Mouse (Mus musculus) kidney, adult 2 months (tissue): ENCODE measurements at regions not wholly inside any gene's neighbourhood (a gene's known extent, or its start where the extent isn't known, plus 50 kb on each side); places are given as distances from the start of the nearest gene placed in this dataset.

Experiments used
- DNase-seq: peaks from one replicate; pipeline ENCODE4 v3.0.0; 2021
- H3K27ac ChIP-seq: fragments of 200-500 bp; 2 replicates; pipeline ENCODE4 v1.5.1; 2012; ENCODE audit warnings: low read depth, low read length, control low read depth, inconsistent platforms; ENCODE audit not compliant: insufficient read depth
- H3K27me3 ChIP-seq: fragments of 200-500 bp; replicated peaks from 2 replicates; pipeline ENCODE4 v1.6.1; 2012; ENCODE audit warnings: mild to moderate bottlenecking, moderate library complexity, low read length, inconsistent platforms; ENCODE audit not compliant: control insufficient read depth, insufficient read depth
- H3K36me3 ChIP-seq: fragments of 200-500 bp; 2 replicates; pipeline ENCODE4 v1.6.1; 2012; ENCODE audit warnings: mild to moderate bottlenecking, moderate library complexity, low read length, inconsistent platforms; ENCODE audit not compliant: control insufficient read depth, insufficient read depth
- H3K4me1 ChIP-seq: fragments of 200-500 bp; 2 replicates; pipeline ENCODE4 v1.6.1; 2011; ENCODE audit warnings: low read length; ENCODE audit not compliant: control insufficient read depth, insufficient read depth
- H3K4me3 ChIP-seq: fragments of 200-500 bp; 2 replicates; pipeline ENCODE4 v1.5.1; 2011; ENCODE audit warnings: mild to moderate bottlenecking, low read depth, low read length, control low read depth; ENCODE audit not compliant: insufficient read depth
- CTCF ChIP-seq: fragments of 200-500 bp; conservative IDR thresholded peaks from 2 replicates; pipeline ENCODE4 v1.5.1; 2011; ENCODE audit warnings: low read depth, mild to moderate bottlenecking, control low read depth, low read length, moderate library complexity, mixed read lengths; ENCODE audit not compliant: insufficient read depth, insufficient read length
- POLR2A ChIP-seq: fragments of 200-500 bp; IDR thresholded peaks from one replicate; pipeline ENCODE4 v1.6.1; 2011; ENCODE audit warnings: low read depth, low read length, control low read depth
- WGBS: fragments of 180-500 bp; shearing (Covaris S2); methylation state at CpG from one replicate; pipeline ENCODE4 v1.1.7; 2018; 5-methylcytosine and 5-hydroxymethylcytosine counted together

DNA sequence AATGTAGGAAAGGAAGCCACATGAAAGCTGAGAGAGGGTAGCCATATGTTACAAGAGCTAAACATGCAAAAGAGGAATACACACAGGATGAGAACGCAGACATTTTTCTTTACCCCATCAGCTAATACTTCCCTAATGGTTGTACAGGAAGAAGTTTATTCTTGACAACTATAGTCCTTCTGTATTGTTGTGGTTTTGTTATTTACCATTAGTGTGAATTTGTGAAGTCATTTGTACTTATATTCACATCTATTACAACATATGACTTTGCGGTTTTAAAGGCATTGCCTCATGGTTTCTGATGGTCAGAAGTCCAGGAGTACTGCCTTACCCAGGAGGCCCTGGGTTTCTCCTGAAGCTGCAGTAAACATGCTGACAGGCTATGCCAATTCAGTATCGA is 120.1 kb upstream of the Btg1 start:
- H3K27me3 ChIP-seq, result no peaks in the 10 kb centered on the region
- H3K36me3 ChIP-seq, result no peaks in the 10 kb centered on the region
- no peak overlapping the region for H3K27ac ChIP-seq
- WGBS, result 89% methylated on average over 3 of the region's 3 CpGs
- no peak for TF ChIP-seq POLR2A
- no peak for TF ChIP-seq CTCF
- no peaks in the 10 kb centered on the region for H3K4me1 ChIP-seq
- DNase-seq, result no peak
- H3K4me3 ChIP-seq, result no peak overlapping the region

DNA sequence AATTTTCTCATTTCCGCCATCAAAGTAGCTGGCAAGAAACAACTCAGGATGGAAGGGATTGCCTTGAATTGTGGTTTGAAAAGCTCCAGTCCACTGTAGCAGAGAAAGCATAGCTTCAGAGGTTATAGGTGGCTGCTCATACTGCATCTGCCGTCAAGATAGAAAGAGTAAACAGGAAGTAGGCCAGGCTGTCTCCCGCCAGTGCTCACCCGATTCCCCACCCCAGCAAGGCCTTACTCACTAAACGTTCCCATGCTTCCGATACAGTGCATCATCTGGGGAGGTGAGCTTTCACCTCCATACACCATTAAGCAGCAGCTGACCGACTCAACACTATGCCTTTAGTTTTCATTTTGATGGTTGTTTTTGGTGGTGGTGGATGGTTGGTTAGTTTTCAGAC is 119.3 kb upstream of the Btg1 start:
- Histone ChIP-seq H3K36me3 (no peaks in the 10 kb centered on the region), H3K4me3 (no peak overlapping the region), H3K4me1 (no peaks in the 10 kb centered on the region), H3K27ac (no peak overlapping the region), H3K27me3 (no peaks in the 10 kb centered on the region)
- TF ChIP-seq CTCF, result no peak
- no peak for TF ChIP-seq POLR2A
- WGBS, result 69% methylated on average over 7 of the region's 7 CpGs
- DNase-seq, result no peak

DNA sequence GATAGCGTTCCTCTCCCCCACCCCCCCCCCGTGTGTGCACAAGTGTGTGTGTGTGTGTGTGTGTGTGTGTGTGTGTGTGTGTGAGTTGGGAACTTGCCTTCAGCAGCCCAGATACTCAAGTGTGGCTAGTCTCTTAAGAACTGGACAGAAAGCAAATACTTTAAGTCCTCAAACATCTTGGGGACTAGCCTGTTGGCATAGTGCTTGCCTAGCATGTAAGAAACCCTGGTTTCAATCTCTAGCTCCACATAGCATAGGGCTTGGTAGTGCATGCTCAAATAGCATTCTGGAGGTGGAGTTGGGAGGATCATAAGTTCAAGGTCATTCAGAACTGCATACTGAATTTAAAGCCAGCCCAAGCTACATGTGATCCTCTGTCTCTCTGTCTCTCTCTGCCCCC is 117.5 kb upstream of the Btg1 start:
- no peak for DNase-seq
- no peaks in the 10 kb centered on the region for H3K27me3 ChIP-seq
- no peak overlapping the region for H3K27ac ChIP-seq
- no peak for TF ChIP-seq CTCF
- TF ChIP-seq POLR2A, result no peak
- no peaks in the 10 kb centered on the region for H3K4me1 ChIP-seq
- WGBS, result 90% methylated on average over 2 of the region's 2 CpGs
- H3K4me3 ChIP-seq, result no peak overlapping the region
- H3K36me3 ChIP-seq, result no peaks in the 10 kb centered on the region

DNA sequence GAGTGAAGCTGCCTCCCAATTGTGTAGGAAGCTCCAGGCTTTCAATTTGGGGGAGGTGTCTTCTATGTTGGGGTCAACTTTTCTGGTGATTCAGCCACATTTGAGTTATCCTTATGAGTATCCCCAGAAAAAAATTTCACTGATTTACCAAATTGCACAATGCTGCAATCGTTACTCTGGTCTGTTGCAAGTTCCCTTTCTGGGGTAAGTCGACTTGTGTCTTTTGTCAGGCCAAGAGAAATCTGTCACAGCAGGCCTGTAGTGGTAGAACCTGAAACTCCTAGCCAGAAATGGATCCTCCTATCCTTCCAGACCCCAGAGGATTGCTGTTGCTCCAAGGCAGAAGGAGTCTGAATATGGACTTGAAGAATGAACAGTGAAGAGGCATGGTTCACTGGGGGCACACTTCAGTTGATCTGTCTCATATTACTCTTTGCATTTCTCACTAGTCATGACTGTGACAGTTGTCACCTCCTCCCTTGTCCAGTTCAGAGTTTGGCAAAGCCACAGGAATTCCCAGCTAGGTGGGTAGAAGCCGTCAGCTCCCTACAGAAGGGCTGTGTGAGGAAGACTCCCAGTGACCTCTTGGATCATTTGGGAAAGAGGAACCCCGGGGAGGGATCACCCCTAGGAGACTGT is 114.6 kb upstream of the Btg1 start:
- no peak for TF ChIP-seq CTCF
- TF ChIP-seq POLR2A, result no peak
- no peak for DNase-seq
- Histone ChIP-seq H3K4me1 (no peaks in the 10 kb centered on the region), H3K4me3 (no peak overlapping the region), H3K27me3 (no peaks in the 10 kb centered on the region), H3K36me3 (no peaks in the 10 kb centered on the region), H3K27ac (no peak overlapping the region)
- WGBS, result 59% methylated on average over 4 of the region's 4 CpGs

DNA sequence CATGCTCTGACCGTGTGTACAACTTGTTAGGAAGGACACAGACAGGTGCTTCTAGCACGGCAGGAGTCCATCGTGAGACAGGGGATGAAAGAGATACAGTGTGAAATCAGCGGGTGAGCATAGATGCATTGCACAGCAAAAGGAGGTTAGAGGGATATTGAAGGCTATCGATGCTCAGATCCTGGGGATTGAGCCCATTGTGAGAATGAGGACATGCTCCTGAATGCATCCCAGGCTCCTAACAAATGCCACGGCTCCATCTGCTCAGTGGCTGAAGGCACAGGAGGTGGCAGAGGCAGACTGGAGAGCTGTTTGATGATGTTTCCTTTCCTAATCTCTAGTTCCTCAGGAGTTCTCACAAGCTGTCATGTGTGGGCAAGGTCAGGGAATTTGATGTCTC is 114.1 kb upstream of the Btg1 start:
- 72% methylated on average over 6 of the region's 6 CpGs for WGBS
- no peaks in the 10 kb centered on the region for H3K4me1 ChIP-seq
- no peak for DNase-seq
- H3K27ac ChIP-seq, result no peak overlapping the region
- H3K27me3 ChIP-seq, result no peaks in the 10 kb centered on the region
- TF ChIP-seq POLR2A (no peak), CTCF (no peak)
- no peaks in the 10 kb centered on the region for H3K36me3 ChIP-seq
- H3K4me3 ChIP-seq, result no peak overlapping the region

DNA sequence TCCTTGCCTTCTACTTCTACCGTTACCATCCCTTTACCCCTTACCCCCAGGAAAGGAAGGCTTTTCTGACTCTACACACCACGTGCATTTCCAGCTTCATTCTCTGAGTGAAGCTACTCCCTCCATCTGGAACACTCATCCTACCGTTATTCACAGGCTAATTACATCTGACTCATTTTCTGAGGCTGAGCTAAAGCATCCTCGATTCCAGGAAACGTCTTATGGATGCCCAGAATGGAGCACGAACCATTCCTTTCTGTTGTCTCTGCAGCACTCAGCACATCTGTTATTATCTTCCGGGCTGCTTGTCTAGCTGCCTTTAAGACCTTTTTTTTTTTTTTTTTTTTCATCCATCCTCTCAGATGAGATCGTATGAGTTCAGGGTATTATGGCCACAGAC is 112.5 kb upstream of the Btg1 start:
- no peak overlapping the region for H3K27ac ChIP-seq
- TF ChIP-seq POLR2A, result no peak
- no peak for TF ChIP-seq CTCF
- WGBS, result 89% methylated on average over 8 of the region's 8 CpGs

DNA sequence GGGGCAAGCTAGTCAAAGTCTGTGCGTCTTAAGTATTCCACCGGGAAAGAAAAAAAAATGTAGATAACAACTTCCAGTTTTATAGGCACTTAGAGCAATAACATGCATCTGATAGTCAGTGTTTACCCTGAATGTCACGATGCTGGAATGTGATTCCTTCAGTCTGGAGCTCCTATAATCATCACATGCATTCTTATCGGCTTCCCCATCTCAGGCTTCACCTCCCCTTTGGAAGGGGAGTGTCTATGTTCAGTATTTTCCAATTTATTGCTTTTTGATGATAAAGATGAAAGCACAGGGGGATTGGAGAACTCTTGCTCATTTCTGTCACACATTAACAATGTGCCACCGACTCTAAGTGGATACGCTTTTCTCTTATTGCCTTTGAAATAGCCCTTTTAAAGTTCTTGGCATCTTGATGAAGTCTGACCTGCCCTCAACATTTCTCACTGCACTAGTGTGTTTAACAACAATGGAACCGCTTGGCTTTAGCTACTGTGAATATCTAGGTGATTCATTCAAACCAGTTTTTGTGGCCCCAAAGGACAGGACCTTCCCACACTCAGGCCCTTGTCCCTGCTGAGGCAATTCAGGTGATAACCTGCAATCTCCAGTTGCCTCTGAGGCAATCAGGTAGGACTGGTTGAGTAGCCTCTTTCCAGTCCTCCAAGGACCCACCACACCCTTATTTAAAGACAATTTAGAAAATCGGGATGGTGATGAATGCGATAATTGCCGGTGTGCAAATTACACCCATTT is 101.5 kb upstream of the Btg1 start:
- Histone ChIP-seq H3K4me3 (no peak overlapping the region), H3K36me3 (no peaks in the 10 kb centered on the region), H3K4me1 (no peaks in the 10 kb centered on the region), H3K27me3 (no peaks in the 10 kb centered on the region), H3K27ac (no peak overlapping the region)
- no peak for DNase-seq
- TF ChIP-seq POLR2A (no peak), CTCF (no peak)
- WGBS, result 78% methylated on average over 10 of the region's 10 CpGs

More for the DNA sequence above, 112.5 kb upstream of the Btg1 start:
- H3K4me3 ChIP-seq, result no peak overlapping the region
- no peaks in the 10 kb centered on the region for H3K4me1 ChIP-seq
- DNase-seq, result no peak
- no peaks in the 10 kb centered on the region for H3K36me3 ChIP-seq
- H3K27me3 ChIP-seq, result no peaks in the 10 kb centered on the region
